10 mouse cellular contexts compared by ENCODE assay signal in the genomic region with DNA sequence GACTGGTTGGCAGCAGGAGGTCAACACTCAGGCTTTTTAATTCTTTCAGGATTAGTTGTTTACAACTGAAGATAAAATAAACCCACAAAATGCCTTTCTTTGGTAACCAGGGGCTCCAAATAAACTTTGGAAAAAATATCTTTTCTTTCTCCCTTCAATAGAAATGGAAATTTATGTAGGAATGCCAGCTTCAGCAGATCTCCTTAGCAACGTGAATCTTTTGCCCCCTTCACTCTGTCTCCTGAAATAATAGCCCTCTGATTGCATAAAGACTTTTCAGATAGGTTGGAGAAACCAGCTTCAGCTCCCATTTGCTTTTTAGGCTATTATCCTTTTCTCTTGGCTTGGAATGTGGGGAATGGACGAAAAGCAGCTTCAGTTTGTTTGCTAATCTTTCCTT. TPM values are rescaled to one million over a fixed set of nuclear protein-coding genes. Genes with fewer than 3 reads are reported as not detected.
DNase-seq lines count a peak whose midpoint lies in the region; ATAC-seq lines count a peak whose summit lies in the region.
"Had no signal": no experiment of that assay in that cellular context is flagged by ENCODE, and none has a peak within 500 bp of the region (broad histone marks: within the 10 kb centered on the region; RNA-seq: fewer than 3 reads in every experiment).

No protein-coding gene starts in this region.

- H3K4me2 ChIP-seq in heart, embryonic 12.5 days, result peak overlapping the region; percentile 54
- H3K4me2 ChIP-seq in midbrain, embryonic 13.5 days (replicated peaks), result peak overlapping the region; percentile 57

- no peak for DNase-seq in heart, postnatal 4 days
- DNase-seq in R1 (ENCODE audit: low read depth, low spot score), result peak; percentile 47
- no peak for DNase-seq in hindbrain, embryonic 10.5 days (ENCODE audit: low spot score)
- DNase-seq in c-Kit-positive CD71-positive TER-119-positive erythroid progenitor cells, embryonic 14.5 days (ENCODE audit: low spot score), result no peak
- DNase-seq in cerebellum, adult 11 months, result no peak
- DNase-seq in kidney, postnatal 10 days, result no peak
- DNase-seq: gastrocnemius, postnatal 36 days; liver, embryonic 13.5 days had no signal

- H3K4me1 ChIP-seq in heart, embryonic 12.5 days (replicated peaks), result no peaks in the 10 kb centered on the region
- H3K4me1 ChIP-seq in hindbrain, embryonic 10.5 days (replicated peaks), result peaks cover 4% of the 10 kb centered on the region; the same call in 1 of the 2 replicates
- 0 out of 2 replicates have a peak, but pooled peaks cover 2% of the 10 kb centered on the region for H3K4me1 ChIP-seq in midbrain, embryonic 13.5 days (replicated peaks)
- H3K4me1 ChIP-seq: liver, embryonic 13.5 days had no signal

- no peak overlapping the region for H3K9ac ChIP-seq in heart, embryonic 12.5 days
- H3K9ac ChIP-seq in midbrain, embryonic 13.5 days (replicated peaks), result 0 out of 2 replicates have a peak overlapping the region, but pooled peaks have one; percentile 6
- H3K9ac ChIP-seq: liver, embryonic 13.5 days had no signal

- ATAC-seq in heart, embryonic 12.5 days (ENCODE audit: insufficient number of reproducible peaks, low FRiP score), result no peak
- ATAC-seq in midbrain, embryonic 13.5 days, result no peak

- WGBS in heart, embryonic 12.5 days, result 6% methylated on average over 2 of the region's 2 CpGs
- WGBS in hindbrain, embryonic 10.5 days, result 8% methylated on average over 2 of the region's 2 CpGs
- WGBS in midbrain, embryonic 13.5 days, result 5% methylated on average over 2 of the region's 2 CpGs

- no peak overlapping the region for H3K27ac ChIP-seq in heart, embryonic 12.5 days (ENCODE audit: poor library complexity, severe bottlenecking)
- peak overlapping the region; percentile 91 for H3K27ac ChIP-seq in hindbrain, embryonic 10.5 days
- H3K27ac ChIP-seq in midbrain, embryonic 13.5 days, result no peak overlapping the region
- H3K27ac ChIP-seq: liver, embryonic 13.5 days had no signal

- no peaks in the 10 kb centered on the region for H3K36me3 ChIP-seq in heart, embryonic 12.5 days
- no peaks in the 10 kb centered on the region for H3K36me3 ChIP-seq in hindbrain, embryonic 10.5 days
- no peaks in the 10 kb centered on the region for H3K36me3 ChIP-seq in midbrain, embryonic 13.5 days
- H3K36me3 ChIP-seq: liver, embryonic 13.5 days had no signal

- no peaks in the 10 kb centered on the region for H3K27me3 ChIP-seq in heart, embryonic 12.5 days (replicated peaks)
- no peaks in the 10 kb centered on the region for H3K27me3 ChIP-seq in hindbrain, embryonic 10.5 days (ENCODE audit: insufficient read depth, poor library complexity, severe bottlenecking)
- no peaks in the 10 kb centered on the region for H3K27me3 ChIP-seq in midbrain, embryonic 13.5 days

- peak overlapping the region; percentile 78 for H3K4me3 ChIP-seq in heart, embryonic 12.5 days
- peak overlapping the region; percentile 68 for H3K4me3 ChIP-seq in hindbrain, embryonic 10.5 days
- peak overlapping the region; percentile 64 for H3K4me3 ChIP-seq in midbrain, embryonic 13.5 days (replicated peaks)
- H3K4me3 ChIP-seq: liver, embryonic 13.5 days had no signal

- no peaks in the 10 kb centered on the region for H3K9me3 ChIP-seq in heart, embryonic 12.5 days (replicated peaks)
- no peaks in the 10 kb centered on the region for H3K9me3 ChIP-seq in hindbrain, embryonic 10.5 days
- no peaks in the 10 kb centered on the region for H3K9me3 ChIP-seq in midbrain, embryonic 13.5 days
- H3K9me3 ChIP-seq: liver, embryonic 13.5 days had no signal

RNA-seq across cellular contexts. Expression of gene Tmem47, which starts 2.2 kb away (rescaled TPM):
- polyA plus RNA-seq in heart, embryonic 12.5 days (2016; fragmentation: Nextera tagmentation; extraction: Ambion mirVana), result 25.4 and 27.0 TPM in 2 replicates
- total RNA-seq in heart, postnatal 4 days (2021), result 10 to 100 TPM; 35.0 to 41.9 TPM
- polyA plus RNA-seq in hindbrain, embryonic 10.5 days (2016; fragmentation: Nextera tagmentation; extraction: Ambion mirVana), result 34.9 and 45.4 TPM in 2 replicates
- polyA plus RNA-seq in midbrain, embryonic 13.5 days (2015; fragmentation: Nextera tagmentation; extraction: Ambion mirVana), result 21.4 and 21.6 TPM in 2 replicates
